Mouse (Mus musculus) embryonic stem cell, embryonic (primary cell): ENCODE data around the gene Gm3424.
"Not testable (repeated sequence)": the region's sequence is repeated elsewhere in the genome, so short reads cannot be mapped to it uniquely, and the experiment has no call there.

Experiments used
- CTCF ChIA-PET, 4 experiments: fragments of 300-600 bp in 2 of 4; fragments of 350-600 bp in 2 of 4; sonication (Branson Sonifier 250); formaldehyde crosslinking; loops; one replicate each; lab custom pipeline; 2022; ENCODE audit warnings: inconsistent platforms in 2 of 4; lab: Charles Lee
- POLR2A ChIA-PET, 4 experiments: fragments of 300-600 bp in 2 of 4; fragments of 350-600 bp in 2 of 4; sonication (Branson Sonifier 250); formaldehyde crosslinking; loops; one replicate each; lab custom pipeline; 2022; ENCODE audit warnings: antibody characterized with exemption in 4 of 4, inconsistent platforms in 1 of 4; lab: Charles Lee

Gm3424 gene

DNA sequence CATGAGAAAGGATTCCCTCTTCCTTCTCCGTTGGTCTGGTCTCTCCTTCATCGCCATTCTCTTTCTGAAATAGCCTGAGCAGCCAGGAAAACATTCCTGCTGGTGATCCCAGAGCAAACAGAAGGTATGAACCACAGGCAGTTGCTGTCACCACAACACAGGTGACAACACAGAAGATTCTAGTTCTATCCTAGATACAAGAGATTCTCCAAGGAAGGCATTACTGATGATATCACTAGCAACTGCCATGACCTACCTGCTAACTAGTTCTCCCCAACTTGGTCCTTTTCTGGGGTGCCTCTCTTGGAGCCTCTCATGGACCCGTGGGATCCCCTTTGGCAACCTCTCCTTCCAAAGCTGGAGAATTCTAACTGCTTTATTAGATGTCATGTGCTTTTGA lies at the start of gene Gm3424:
TSS of gene Gm3424 (minus strand) at position 101 of the 400 bp plus-strand sequence.
- POLR2A ChIA-PET, CTCF ChIA-PET: not testable (repeated sequence)

DNA sequence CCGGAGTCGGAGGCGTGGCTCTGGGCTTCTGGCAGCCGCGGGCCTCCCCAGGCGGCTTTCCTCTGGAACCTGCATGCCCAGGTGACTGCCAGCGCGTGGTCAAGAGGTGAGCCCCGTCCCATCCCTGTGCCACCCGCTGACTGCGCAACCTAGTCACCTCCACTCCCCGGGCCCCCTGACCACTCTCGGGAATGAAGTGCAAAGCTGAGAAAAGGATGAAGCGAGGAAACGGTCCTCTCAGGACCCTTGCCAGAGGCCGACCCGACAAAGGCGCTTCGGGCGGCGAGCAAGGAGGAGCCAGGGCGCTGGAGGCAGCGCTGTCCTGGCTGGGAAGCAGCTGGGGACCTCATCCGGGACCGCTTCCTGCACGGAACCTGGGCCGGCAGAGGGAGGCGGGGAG lies 49.7 kb upstream of the Gm3424 start:
- CTCF ChIA-PET, POLR2A ChIA-PET: not testable (repeated sequence)

DNA sequence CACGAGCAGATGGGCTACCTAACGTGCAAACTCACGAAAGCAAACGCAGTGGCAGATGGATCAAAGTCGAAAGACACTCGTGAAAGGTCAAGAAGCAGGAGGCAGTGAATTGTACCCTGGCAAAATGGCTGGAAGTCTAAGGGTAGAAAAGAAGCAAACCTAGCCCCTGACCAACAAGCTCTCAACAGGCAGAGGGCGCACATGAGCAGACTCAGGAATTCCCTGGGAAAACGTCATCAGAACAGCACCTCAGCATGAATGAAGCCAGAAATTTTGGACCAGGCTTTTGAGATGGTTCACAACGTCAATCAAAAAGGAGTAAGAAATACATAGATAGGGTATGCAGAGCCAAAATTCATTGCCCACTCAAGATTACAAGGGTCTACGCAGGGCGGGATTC lies 49.0 kb upstream of the Gm3424 start:
- POLR2A ChIA-PET, result not testable (repeated sequence)

DNA sequence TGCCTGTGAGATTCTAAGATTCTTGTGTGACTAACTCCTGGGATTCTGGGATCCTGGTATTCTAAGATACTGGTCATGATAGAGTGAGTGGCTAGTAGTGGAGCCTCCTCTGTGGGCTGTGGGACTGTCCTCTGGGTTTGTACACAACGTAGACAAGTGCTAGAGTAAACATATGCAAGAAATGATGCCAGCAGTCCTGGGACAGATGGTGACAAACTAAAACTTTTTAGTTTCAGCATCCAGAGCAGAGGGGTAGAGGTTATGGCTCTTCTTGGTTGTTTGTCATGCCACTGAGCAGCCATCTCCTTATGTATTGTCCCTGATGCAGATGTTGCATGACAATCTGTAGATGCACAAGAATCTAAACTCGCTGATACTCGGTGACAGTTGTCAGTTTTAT lies 25.8 kb upstream of the Gm3424 start:
- POLR2A ChIA-PET, CTCF ChIA-PET: not testable (repeated sequence)

More for the DNA sequence above, 49.0 kb upstream of the Gm3424 start:
- CTCF ChIA-PET, result not testable (repeated sequence)

DNA sequence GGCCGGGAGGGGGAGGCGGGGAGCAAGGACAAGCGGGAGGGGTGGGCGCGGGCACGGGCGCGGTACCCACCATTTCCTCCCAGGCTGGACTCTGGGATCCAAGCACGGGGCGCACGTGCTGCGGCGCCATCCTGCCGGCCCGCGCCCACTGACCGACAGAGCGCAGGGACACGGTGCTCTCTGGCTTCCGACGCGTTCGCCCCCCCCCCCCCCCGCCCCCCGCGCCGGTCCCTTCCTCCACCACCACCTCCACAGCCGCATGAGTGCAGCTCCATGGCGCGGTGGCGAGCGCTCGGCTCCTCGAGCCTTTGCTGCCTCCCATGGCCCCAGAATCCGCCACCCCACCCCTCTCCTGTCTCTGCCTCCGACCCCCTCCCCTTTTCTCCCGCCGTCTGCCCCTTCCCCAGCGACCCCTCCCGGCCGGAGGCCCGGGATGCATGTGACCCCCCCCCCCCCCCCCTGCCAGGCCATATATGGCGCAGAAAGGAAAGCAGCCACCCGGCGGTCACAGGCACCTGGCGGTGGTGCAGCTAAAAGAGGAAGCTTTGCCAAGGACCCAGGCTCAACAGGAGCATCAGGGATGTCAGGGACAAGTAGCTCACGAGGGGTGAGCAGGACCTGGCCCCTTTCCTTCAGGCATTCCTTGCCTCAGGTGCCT lies 17.3 kb downstream of the Gm3424 start:
- CTCF ChIA-PET, POLR2A ChIA-PET: not testable (repeated sequence)

DNA sequence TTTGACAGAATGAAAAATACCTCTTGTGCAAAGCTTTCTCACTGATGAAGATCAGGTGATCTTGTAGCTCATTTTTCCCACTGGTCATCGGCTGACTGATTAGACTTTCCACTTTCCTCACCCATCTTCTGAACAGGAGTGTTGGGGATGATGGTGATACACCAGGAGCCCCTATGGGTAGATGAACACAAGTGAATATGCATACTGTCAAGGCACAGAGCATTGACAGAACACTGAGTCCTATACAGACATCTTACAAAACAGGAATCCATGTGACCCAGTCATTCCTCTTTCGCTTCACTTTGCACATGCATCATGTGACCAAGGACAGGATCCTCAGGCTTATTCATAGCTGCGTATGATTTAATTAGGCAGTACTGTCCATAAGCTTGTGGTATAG lies 22.2 kb downstream of the Gm3424 start, which contains the start of gene Gm3383:
TSS of gene Gm3383 (minus strand) at position 101 of the 400 bp plus-strand sequence.
- CTCF ChIA-PET, POLR2A ChIA-PET: not testable (repeated sequence)
